Mouse (Mus musculus) retina, postnatal 7 days (tissue): ENCODE data around the gene Coro2a.
"Not testable (repeated sequence)": the region's sequence is repeated elsewhere in the genome, so short reads cannot be mapped to it uniquely, and the experiment has no call there.

Source experiments
- DNase-seq: peaks from one replicate; pipeline ENCODE4 v3.0.0-alpha.2; 2012; ENCODE audit warnings: low read depth, low spot score

Coro2a gene

GRCm38 (mm10) chr4:46601844-46602423 lies at the start of gene Coro2a:
Gene Coro2a, minus strand, starts transcription at chr4:46602202.
- DNase-seq, result peak; percentile 74

GRCm38 (mm10) chr4:46650086-46650753 lies 48.2 kb upstream of the Coro2a start, which contains the start of gene Tbc1d2:
Gene Tbc1d2, minus strand, starts transcription at chr4:46650209.
- DNase-seq, result peak; percentile 83

- no peak for DNase-seq
These were observed 47.2 kb upstream of the Coro2a start for GRCm38 (mm10) chr4:46649161-46649560.

GRCm38 (mm10) chr4:46643676-46644112 lies 41.7 kb upstream of the Coro2a start:
- no peak for DNase-seq

GRCm38 (mm10) chr4:46642924-46643675 lies 41.1 kb upstream of the Coro2a start:
- no peak for DNase-seq

GRCm38 (mm10) chr4:46641283-46641682 lies 39.3 kb upstream of the Coro2a start:
- no peak for DNase-seq

GRCm38 (mm10) chr4:46639866-46640265 lies 37.9 kb upstream of the Coro2a start:
- DNase-seq, result no peak

- not testable (repeated sequence) for DNase-seq
These were observed 35.2 kb upstream of the Coro2a start for GRCm38 (mm10) chr4:46637250-46637649.

GRCm38 (mm10) chr4:46635702-46636430 lies 33.9 kb upstream of the Coro2a start:
- DNase-seq, result no peak

- no peak for DNase-seq
These were observed 32.9 kb upstream of the Coro2a start for GRCm38 (mm10) chr4:46634881-46635280.

- DNase-seq, result not testable (repeated sequence)
These were observed 31.6 kb upstream of the Coro2a start for GRCm38 (mm10) chr4:46633565-46633964.

GRCm38 (mm10) chr4:46632465-46632864 lies 30.5 kb upstream of the Coro2a start:
- DNase-seq, result no peak

- no peak for DNase-seq
These were observed 28.4 kb upstream of the Coro2a start for GRCm38 (mm10) chr4:46630390-46630789.

- DNase-seq, result no peak
These were observed 26.9 kb upstream of the Coro2a start for GRCm38 (mm10) chr4:46628873-46629272.

- no peak for DNase-seq
These were observed 26.1 kb upstream of the Coro2a start for GRCm38 (mm10) chr4:46628081-46628480.

GRCm38 (mm10) chr4:46625101-46625500 lies 23.1 kb upstream of the Coro2a start:
- no peak for DNase-seq

- no peak for DNase-seq
These were observed 21.0 kb upstream of the Coro2a start for GRCm38 (mm10) chr4:46623007-46623406.

- DNase-seq, result no peak
These were observed 18.9 kb upstream of the Coro2a start for GRCm38 (mm10) chr4:46620946-46621345.

- no peak for DNase-seq
These were observed 18.3 kb upstream of the Coro2a start for GRCm38 (mm10) chr4:46620330-46620729.

GRCm38 (mm10) chr4:46618196-46618817 lies 16.3 kb upstream of the Coro2a start:
- no peak for DNase-seq

- DNase-seq, result no peak
These were observed 15.4 kb upstream of the Coro2a start for GRCm38 (mm10) chr4:46617408-46617807.
